Mouse (Mus musculus): ENCODE data around the gene Pld1. TPM values are rescaled to one million over a fixed set of nuclear protein-coding genes. Genes with fewer than 3 reads are reported as not detected.

The Pld1 gene
- polyA plus RNA-seq, 1 experiment = 2.5 TPM

GRCm38 (mm10) chr3:28053076-28053475 is 114.6 kb downstream of the Pld1 start:
- no peak for TF ChIP-seq FOSL1 (IDR thresholded peaks at IDR 0.05; ENCODE audit: insufficient read depth, low read length, poor library complexity, severe bottlenecking)
- no peak for TF ChIP-seq MYOD1 (IDR thresholded peaks at IDR 0.05; ENCODE audit: control insufficient read depth, insufficient read length, low read depth)
- TF ChIP-seq MAX (IDR thresholded peaks at IDR 0.05) = no peak
- no peak for TF ChIP-seq CEBPB (IDR thresholded peaks at IDR 0.05; ENCODE audit: low read depth)
- no peak for TF ChIP-seq MYOG (IDR thresholded peaks at IDR 0.05; ENCODE audit: control insufficient read depth, extremely low read depth, insufficient read length)
- TF ChIP-seq USF1 (IDR thresholded peaks at IDR 0.05; ENCODE audit: low read depth) = no peak
- TF ChIP-seq CTCF (IDR thresholded peaks at IDR 0.05; ENCODE audit: control insufficient read depth, insufficient read depth, insufficient read length) = no peak
- Histone ChIP-seq H3K27me3 (ENCODE audit: control insufficient read depth, insufficient read depth, insufficient read length) (no peaks in the 10 kb centered on the region), H3ac (ENCODE audit: control insufficient read depth, insufficient read length, low read depth) (no peak overlapping the region), H3K79me2 (ENCODE audit: control insufficient read depth, insufficient read depth) (no peaks in the 10 kb centered on the region), H3K79me3 (ENCODE audit: low read depth) (no peaks in the 10 kb centered on the region), H3K36me3 (ENCODE audit: control insufficient read depth, insufficient read depth) (no peaks in the 10 kb centered on the region), H3K4me3 (ENCODE audit: insufficient read depth, poor library complexity, severe bottlenecking) (no peak overlapping the region)

GRCm38 (mm10) chr3:28060713-28061112 is 122.2 kb downstream of the Pld1 start:
- H3K79me3 ChIP-seq (ENCODE audit: low read depth) = no peaks in the 10 kb centered on the region
- H3K79me2 ChIP-seq (ENCODE audit: control insufficient read depth, insufficient read depth) = no peaks in the 10 kb centered on the region
- H3K27me3 ChIP-seq (ENCODE audit: control insufficient read depth, insufficient read depth, insufficient read length) = no peaks in the 10 kb centered on the region
- TF ChIP-seq MYOD1 (IDR thresholded peaks at IDR 0.05; ENCODE audit: control insufficient read depth, insufficient read length, low read depth) (no peak), MAX (IDR thresholded peaks at IDR 0.05) (no peak), FOSL1 (IDR thresholded peaks at IDR 0.05; ENCODE audit: insufficient read depth, low read length, poor library complexity, severe bottlenecking) (no peak), USF1 (IDR thresholded peaks at IDR 0.05; ENCODE audit: low read depth) (no peak), CTCF (IDR thresholded peaks at IDR 0.05; ENCODE audit: control insufficient read depth, insufficient read depth, insufficient read length) (no peak), CEBPB (IDR thresholded peaks at IDR 0.05; ENCODE audit: low read depth) (no peak), MYOG (IDR thresholded peaks at IDR 0.05; ENCODE audit: control insufficient read depth, extremely low read depth, insufficient read length) (no peak)
- H3K4me3 ChIP-seq (ENCODE audit: insufficient read depth, poor library complexity, severe bottlenecking) = no peak overlapping the region
- H3ac ChIP-seq (ENCODE audit: control insufficient read depth, insufficient read length, low read depth) = no peak overlapping the region
- H3K36me3 ChIP-seq (ENCODE audit: control insufficient read depth, insufficient read depth) = no peaks in the 10 kb centered on the region

DNA sequence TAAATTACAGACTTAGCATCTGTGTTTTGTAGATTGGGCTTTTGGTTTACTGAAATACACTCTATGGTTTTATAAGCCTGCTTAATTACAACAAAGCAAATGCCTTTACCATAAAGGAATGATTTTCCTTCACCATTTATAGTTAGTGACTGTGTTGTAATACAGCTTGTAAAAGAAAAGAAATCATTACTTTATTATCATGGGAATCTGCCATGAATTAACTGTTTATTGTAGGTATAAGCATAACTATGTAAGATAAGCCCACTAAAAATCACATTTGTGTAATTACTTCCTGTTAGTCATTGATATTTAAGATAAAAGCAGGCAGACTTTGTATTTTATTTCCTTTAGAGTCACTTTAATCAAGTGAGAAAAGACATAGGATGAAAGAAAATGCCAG is 122.7 kb downstream of the Pld1 start:
- TF ChIP-seq MYOG (IDR thresholded peaks at IDR 0.05; ENCODE audit: control insufficient read depth, extremely low read depth, insufficient read length) = no peak
- TF ChIP-seq CEBPB (IDR thresholded peaks at IDR 0.05; ENCODE audit: low read depth) = no peak
- no peak for TF ChIP-seq FOSL1 (IDR thresholded peaks at IDR 0.05; ENCODE audit: insufficient read depth, low read length, poor library complexity, severe bottlenecking)
- TF ChIP-seq CTCF (IDR thresholded peaks at IDR 0.05; ENCODE audit: control insufficient read depth, insufficient read depth, insufficient read length) = no peak
- TF ChIP-seq MAX (IDR thresholded peaks at IDR 0.05) = no peak
- no peak for TF ChIP-seq MYOD1 (IDR thresholded peaks at IDR 0.05; ENCODE audit: control insufficient read depth, insufficient read length, low read depth)
- TF ChIP-seq USF1 (IDR thresholded peaks at IDR 0.05; ENCODE audit: low read depth) = no peak
- Histone ChIP-seq H3K27me3 (ENCODE audit: control insufficient read depth, insufficient read depth, insufficient read length) (no peaks in the 10 kb centered on the region), H3K36me3 (ENCODE audit: control insufficient read depth, insufficient read depth) (no peaks in the 10 kb centered on the region), H3K4me3 (ENCODE audit: insufficient read depth, poor library complexity, severe bottlenecking) (no peak overlapping the region), H3ac (ENCODE audit: control insufficient read depth, insufficient read length, low read depth) (no peak overlapping the region), H3K79me3 (ENCODE audit: low read depth) (no peaks in the 10 kb centered on the region), H3K79me2 (ENCODE audit: control insufficient read depth, insufficient read depth) (no peaks in the 10 kb centered on the region)

DNA sequence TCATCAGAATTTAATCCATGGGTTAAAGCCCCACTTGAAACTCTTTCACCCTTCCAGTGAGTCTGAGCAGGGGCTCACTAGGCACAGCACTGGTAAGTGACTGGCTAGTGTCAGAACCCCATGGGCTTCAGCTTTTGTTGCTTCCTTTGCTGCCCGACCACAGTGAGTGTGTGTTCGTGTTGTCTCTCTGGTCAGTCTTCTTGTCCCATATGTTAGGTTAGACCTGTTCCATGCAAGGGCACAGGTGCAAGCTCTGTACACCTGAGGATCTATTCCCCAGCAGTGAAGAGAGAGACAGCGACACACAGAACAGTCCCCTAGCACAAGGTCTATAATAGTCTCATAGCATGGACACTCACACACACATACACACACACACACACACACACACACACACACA is 140.7 kb downstream of the Pld1 start:
- no peaks in the 10 kb centered on the region for H3K27me3 ChIP-seq (ENCODE audit: control insufficient read depth, insufficient read depth, insufficient read length)
- no peak overlapping the region for H3ac ChIP-seq (ENCODE audit: control insufficient read depth, insufficient read length, low read depth)
- no peaks in the 10 kb centered on the region for H3K36me3 ChIP-seq (ENCODE audit: control insufficient read depth, insufficient read depth)
- H3K79me3 ChIP-seq (ENCODE audit: low read depth) = no peaks in the 10 kb centered on the region
- TF ChIP-seq CEBPB (IDR thresholded peaks at IDR 0.05; ENCODE audit: low read depth) (no peak), MAX (IDR thresholded peaks at IDR 0.05) (no peak), USF1 (IDR thresholded peaks at IDR 0.05; ENCODE audit: low read depth) (no peak), CTCF (IDR thresholded peaks at IDR 0.05; ENCODE audit: control insufficient read depth, insufficient read depth, insufficient read length) (no peak), FOSL1 (IDR thresholded peaks at IDR 0.05; ENCODE audit: insufficient read depth, low read length, poor library complexity, severe bottlenecking) (no peak), MYOG (IDR thresholded peaks at IDR 0.05; ENCODE audit: control insufficient read depth, extremely low read depth, insufficient read length) (no peak), MYOD1 (IDR thresholded peaks at IDR 0.05; ENCODE audit: control insufficient read depth, insufficient read length, low read depth) (no peak)
- H3K4me3 ChIP-seq (ENCODE audit: insufficient read depth, poor library complexity, severe bottlenecking) = no peak overlapping the region
- no peaks in the 10 kb centered on the region for H3K79me2 ChIP-seq (ENCODE audit: control insufficient read depth, insufficient read depth)

DNA sequence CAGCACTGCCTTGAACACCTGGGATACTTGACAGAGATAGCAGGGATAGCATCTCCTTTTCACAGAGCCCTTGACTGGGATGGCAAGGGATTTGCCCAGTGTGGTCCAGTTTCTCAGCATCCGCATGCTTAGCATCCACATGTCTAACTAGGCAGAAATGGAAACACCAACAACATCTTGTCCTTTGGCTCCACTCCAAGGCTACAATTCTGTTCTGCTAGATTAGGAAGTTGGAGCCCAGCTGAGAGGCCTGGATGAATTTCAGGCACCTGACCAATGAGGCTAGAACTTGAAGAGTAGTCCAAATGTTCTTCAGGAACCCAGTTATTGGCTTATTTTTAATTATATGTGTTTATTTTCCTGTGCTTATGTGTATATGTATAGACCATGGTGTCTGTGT is 141.6 kb downstream of the Pld1 start:
- Histone ChIP-seq H3K27me3 (ENCODE audit: control insufficient read depth, insufficient read depth, insufficient read length) (no peaks in the 10 kb centered on the region), H3K36me3 (ENCODE audit: control insufficient read depth, insufficient read depth) (no peaks in the 10 kb centered on the region), H3K4me3 (ENCODE audit: insufficient read depth, poor library complexity, severe bottlenecking) (no peak overlapping the region), H3K79me2 (ENCODE audit: control insufficient read depth, insufficient read depth) (no peaks in the 10 kb centered on the region), H3K79me3 (ENCODE audit: low read depth) (no peaks in the 10 kb centered on the region), H3ac (ENCODE audit: control insufficient read depth, insufficient read length, low read depth) (no peak overlapping the region)
- no peak for TF ChIP-seq CEBPB (IDR thresholded peaks at IDR 0.05; ENCODE audit: low read depth)
- no peak for TF ChIP-seq MAX (IDR thresholded peaks at IDR 0.05)
- TF ChIP-seq MYOD1 (IDR thresholded peaks at IDR 0.05; ENCODE audit: control insufficient read depth, insufficient read length, low read depth) = no peak
- no peak for TF ChIP-seq FOSL1 (IDR thresholded peaks at IDR 0.05; ENCODE audit: insufficient read depth, low read length, poor library complexity, severe bottlenecking)
- TF ChIP-seq MYOG (IDR thresholded peaks at IDR 0.05; ENCODE audit: control insufficient read depth, extremely low read depth, insufficient read length) = no peak
- no peak for TF ChIP-seq USF1 (IDR thresholded peaks at IDR 0.05; ENCODE audit: low read depth)
- no peak for TF ChIP-seq CTCF (IDR thresholded peaks at IDR 0.05; ENCODE audit: control insufficient read depth, insufficient read depth, insufficient read length)

DNA sequence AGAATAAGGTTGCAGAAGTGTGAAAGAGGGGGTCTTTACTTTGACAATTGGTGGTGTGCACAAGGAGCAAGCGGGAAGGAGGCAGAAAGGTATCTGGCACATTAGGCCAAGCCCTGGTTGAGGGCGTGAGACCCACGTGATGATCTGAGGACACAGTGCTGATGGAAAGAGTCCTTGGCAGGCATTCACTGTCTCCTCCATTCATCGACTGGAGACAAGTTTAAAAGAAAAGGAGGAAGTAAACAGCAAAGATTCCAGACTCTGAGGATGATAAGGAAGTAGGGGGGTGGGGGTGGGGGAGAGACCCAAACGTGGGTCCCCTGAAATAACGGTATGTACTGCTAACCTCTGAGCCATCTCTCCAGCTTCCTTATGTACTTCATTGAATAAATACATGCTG is 142.5 kb downstream of the Pld1 start:
- H3K79me2 ChIP-seq (ENCODE audit: control insufficient read depth, insufficient read depth) = no peaks in the 10 kb centered on the region
- no peaks in the 10 kb centered on the region for H3K27me3 ChIP-seq (ENCODE audit: control insufficient read depth, insufficient read depth, insufficient read length)
- no peaks in the 10 kb centered on the region for H3K36me3 ChIP-seq (ENCODE audit: control insufficient read depth, insufficient read depth)
- no peak overlapping the region for H3K4me3 ChIP-seq (ENCODE audit: insufficient read depth, poor library complexity, severe bottlenecking)
- no peaks in the 10 kb centered on the region for H3K79me3 ChIP-seq (ENCODE audit: low read depth)
- H3ac ChIP-seq (ENCODE audit: control insufficient read depth, insufficient read length, low read depth) = no peak overlapping the region
- TF ChIP-seq MYOD1 (IDR thresholded peaks at IDR 0.05; ENCODE audit: control insufficient read depth, insufficient read length, low read depth) (no peak), MAX (IDR thresholded peaks at IDR 0.05) (no peak), FOSL1 (IDR thresholded peaks at IDR 0.05; ENCODE audit: insufficient read depth, low read length, poor library complexity, severe bottlenecking) (no peak), CTCF (IDR thresholded peaks at IDR 0.05; ENCODE audit: control insufficient read depth, insufficient read depth, insufficient read length) (no peak), CEBPB (IDR thresholded peaks at IDR 0.05; ENCODE audit: low read depth) (no peak), USF1 (IDR thresholded peaks at IDR 0.05; ENCODE audit: low read depth) (no peak), MYOG (IDR thresholded peaks at IDR 0.05; ENCODE audit: control insufficient read depth, extremely low read depth, insufficient read length) (no peak)
